Mouse (Mus musculus) layer of hippocampus, postnatal 14 days (tissue): ENCODE measurements at regions not wholly inside any gene's neighbourhood (a gene's known extent, or its start where the extent isn't known, plus 50 kb on each side); places are given as distances from the start of the nearest gene placed in this dataset.

Experiments used
- DNase-seq, 2 experiments: peaks; one replicate each; pipeline ENCODE4 v3.0.0; 2021 to 2022; ENCODE audit warnings: low spot score in 2 of 2, mixed read lengths in 1 of 2

- no peak for DNase-seq
Measured at GRCm38 (mm10) chr8:103489411-103489810, 612.0 kb upstream of the Cdh5 start.

GRCm38 (mm10) chr8:103492914-103493517 is 608.4 kb upstream of the Cdh5 start:
- peak in 1 of 2 experiments; percentile 34 for DNase-seq

GRCm38 (mm10) chr8:103493932-103494493 is 607.4 kb upstream of the Cdh5 start:
- no peak for DNase-seq

GRCm38 (mm10) chr8:103494670-103495069 is 606.8 kb upstream of the Cdh5 start:
- no peak for DNase-seq

GRCm38 (mm10) chr8:103501328-103501727 is 600.1 kb upstream of the Cdh5 start:
- no peak for DNase-seq

- DNase-seq: no peak
Measured at GRCm38 (mm10) chr8:103502991-103503767, 598.2 kb upstream of the Cdh5 start.

- no peak for DNase-seq
Measured at GRCm38 (mm10) chr8:103506334-103506733, 595.1 kb upstream of the Cdh5 start.

GRCm38 (mm10) chr8:103507068-103507467 is 594.4 kb upstream of the Cdh5 start:
- no peak for DNase-seq

- no peak for DNase-seq
Measured at GRCm38 (mm10) chr8:103520141-103520866, 581.1 kb upstream of the Cdh5 start.

GRCm38 (mm10) chr8:103530903-103531302 is 570.5 kb upstream of the Cdh5 start:
- no peak for DNase-seq

GRCm38 (mm10) chr8:103534971-103535370 is 566.5 kb upstream of the Cdh5 start:
- peak; percentile 46 to 69 for DNase-seq

- no peak for DNase-seq
Measured at GRCm38 (mm10) chr8:103536856-103537255, 564.6 kb upstream of the Cdh5 start.

GRCm38 (mm10) chr8:103541954-103542353 is 559.5 kb upstream of the Cdh5 start:
- DNase-seq: no peak

- DNase-seq: peak in 1 of 2 experiments; percentile 51
Measured at GRCm38 (mm10) chr8:103551916-103552535, 549.4 kb upstream of the Cdh5 start.

- DNase-seq: no peak
Measured at GRCm38 (mm10) chr8:103561606-103562005, 539.8 kb upstream of the Cdh5 start.

- no peak for DNase-seq
Measured at GRCm38 (mm10) chr8:103570864-103571425, 530.5 kb upstream of the Cdh5 start.

GRCm38 (mm10) chr8:103577147-103577546 is 524.3 kb upstream of the Cdh5 start:
- DNase-seq: no peak

GRCm38 (mm10) chr8:103578006-103578405 is 523.4 kb upstream of the Cdh5 start:
- DNase-seq: peak; percentile 37 to 59

- no peak for DNase-seq
Measured at GRCm38 (mm10) chr8:103608291-103608690, 493.1 kb upstream of the Cdh5 start.

GRCm38 (mm10) chr8:103623781-103624434 is 477.5 kb upstream of the Cdh5 start:
- DNase-seq: peak; percentile 51 to 64
